Mouse (Mus musculus): Measurements from ENCODE around the gene Apol7b.

Gene Apol7b

DNA sequence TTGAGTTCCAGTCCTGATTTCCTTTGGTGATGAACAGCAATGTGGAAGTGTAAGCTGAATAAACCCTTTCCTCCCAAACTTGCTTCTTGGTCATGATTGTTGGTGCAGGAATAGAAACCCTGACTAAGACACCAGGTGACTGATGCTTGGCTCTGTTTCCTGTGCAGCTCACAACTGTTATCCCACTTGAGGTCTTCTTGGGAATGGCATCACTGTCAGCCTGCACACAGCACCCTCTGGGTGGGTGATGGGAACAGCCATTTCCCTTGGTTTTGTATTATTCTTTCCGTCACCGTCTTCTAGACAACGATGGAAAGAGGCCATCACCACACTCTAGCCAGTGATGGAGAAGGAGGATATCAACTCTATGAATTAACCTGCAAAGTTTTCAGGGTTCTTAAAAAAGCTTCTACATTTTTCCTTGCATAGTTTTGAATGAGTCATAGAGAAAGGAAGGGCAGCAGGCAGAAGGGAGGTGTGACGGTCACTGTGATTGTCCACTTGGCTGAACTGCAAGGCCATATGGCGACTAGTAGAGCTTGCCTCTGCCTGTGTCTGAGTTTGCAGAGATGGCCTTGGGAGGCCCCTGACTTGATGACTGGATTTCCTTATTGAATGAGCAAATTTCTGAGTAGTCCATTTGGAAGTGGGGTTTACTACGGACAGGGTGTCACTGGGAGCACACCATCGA is 62.8 kb downstream of the Apol7b start:
- DNase-seq (ENCODE audit: low read depth, low spot score) = peak; percentile 66

GRCm38 (mm10) chr15:77382880-77383279 is 64.4 kb downstream of the Apol7b start:
- DNase-seq (ENCODE audit: low read depth, low spot score) = no peak

DNA sequence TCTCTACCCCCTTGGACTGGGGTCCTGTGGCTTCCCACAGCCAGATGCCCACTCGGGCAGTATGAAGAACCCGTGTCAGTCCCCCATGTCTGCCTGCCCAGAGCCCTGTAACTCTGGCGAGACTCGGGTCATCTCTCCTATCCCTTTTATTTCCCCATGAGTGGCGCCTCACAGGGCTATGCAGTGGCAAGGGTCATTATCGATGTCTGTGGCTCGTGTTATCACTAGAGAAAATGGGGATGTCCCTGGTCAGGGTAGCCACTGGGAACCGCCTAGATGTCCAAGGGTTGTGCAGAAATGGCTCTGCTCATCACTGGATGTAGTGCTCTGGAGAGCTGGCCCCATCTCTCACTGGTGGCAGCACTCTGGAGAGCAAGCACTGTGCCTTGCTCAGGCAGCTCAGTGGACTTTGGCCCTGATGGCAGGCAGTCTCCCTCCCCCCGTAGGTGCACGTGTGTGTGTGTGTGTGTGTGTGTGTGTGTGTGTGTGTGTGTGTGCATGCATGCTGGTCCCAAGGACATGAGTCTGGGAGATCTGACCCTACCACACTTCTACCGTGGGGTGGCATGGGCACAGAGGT is 64.9 kb downstream of the Apol7b start:
- DNase-seq (ENCODE audit: low read depth, low spot score) = no peak

- DNase-seq (ENCODE audit: low read depth, low spot score) = no peak
Measured at GRCm38 (mm10) chr15:77381481-77381880, 65.8 kb downstream of the Apol7b start.

DNA sequence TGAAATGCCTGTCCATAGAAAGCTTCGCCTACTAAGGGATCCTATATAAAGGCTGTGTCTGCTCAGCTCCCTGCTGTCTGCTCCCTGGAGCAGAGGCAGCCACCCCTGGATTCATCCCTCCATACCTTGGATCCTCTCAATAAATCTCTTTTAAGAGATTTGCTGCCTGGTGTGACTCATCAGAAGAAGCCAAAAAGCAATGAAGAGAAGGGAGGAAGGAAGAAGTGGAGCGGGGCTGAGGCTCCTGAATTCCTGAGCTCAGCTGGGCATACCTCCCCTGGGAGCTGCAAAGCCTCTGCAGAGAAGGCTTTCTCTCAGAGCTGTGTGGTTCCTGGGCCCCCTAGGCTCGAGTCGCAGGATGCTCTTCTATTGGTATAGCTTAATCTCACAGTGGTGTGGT is 67.4 kb downstream of the Apol7b start:
- peak; percentile 84 for DNase-seq (ENCODE audit: low read depth, low spot score)

DNA sequence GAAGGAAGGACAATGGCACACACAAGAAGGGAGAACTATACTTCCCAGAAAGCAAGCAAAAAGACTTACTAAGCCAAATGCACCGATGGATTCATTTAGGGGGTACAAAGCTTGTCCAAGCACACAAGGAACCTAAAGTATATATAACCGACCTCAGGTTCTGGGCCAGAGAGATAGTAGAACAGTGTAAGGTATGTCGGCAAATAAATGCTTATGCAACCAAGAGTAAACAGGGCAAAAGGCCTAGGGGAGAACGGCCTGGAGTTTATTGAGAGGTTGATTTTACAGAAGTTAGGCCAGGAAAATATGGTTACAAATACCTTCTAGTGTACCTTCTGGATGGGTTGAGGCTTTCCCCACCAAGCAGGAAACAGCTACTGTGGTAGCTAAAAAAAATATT is 69.9 kb downstream of the Apol7b start:
- no peak for DNase-seq (ENCODE audit: low read depth, low spot score)

GRCm38 (mm10) chr15:77376920-77377319 is 70.4 kb downstream of the Apol7b start:
- peak; percentile 23 for DNase-seq (ENCODE audit: low read depth, low spot score)

All from 3T3-L1 (cell line).